Mouse (Mus musculus): ENCODE measurements at regions not wholly inside any gene's neighbourhood (a gene's known extent, or its start where the extent isn't known, plus 50 kb on each side); places are given as distances from the start of the nearest gene placed in this dataset.

- no peak for DNase-seq (ENCODE audit: low read depth, low spot score)
Measured at GRCm38 (mm10) chr9:92856410-92857083, 314.5 kb downstream of the Plod2 start.

GRCm38 (mm10) chr9:92865822-92866221 lies 323.8 kb downstream of the Plod2 start:
- DNase-seq (ENCODE audit: low read depth, low spot score), result no peak

- peak; percentile 18 for DNase-seq (ENCODE audit: low read depth, low spot score)
Measured at GRCm38 (mm10) chr9:92878589-92878988, 336.6 kb downstream of the Plod2 start.

DNA sequence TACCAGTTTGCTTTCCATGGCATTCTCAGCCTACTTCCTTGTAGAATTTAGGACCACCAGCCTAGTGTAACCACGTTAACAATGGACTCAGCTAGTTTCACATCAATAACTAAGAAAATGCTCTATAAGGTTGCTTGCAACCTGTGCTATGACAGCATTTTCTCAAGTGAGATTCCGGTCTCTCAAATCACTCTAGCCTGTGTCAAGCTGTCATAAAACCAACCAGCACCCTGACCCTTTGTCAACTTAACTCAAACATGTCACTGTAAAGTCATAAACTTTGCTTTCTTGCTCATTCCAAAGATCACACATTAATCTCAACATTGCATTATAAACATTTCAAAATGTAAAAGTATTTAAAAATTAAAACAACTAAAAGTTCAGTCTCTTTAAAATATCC lies 337.8 kb downstream of the Plod2 start:
- DNase-seq (ENCODE audit: low read depth, low spot score), result no peak

DNA sequence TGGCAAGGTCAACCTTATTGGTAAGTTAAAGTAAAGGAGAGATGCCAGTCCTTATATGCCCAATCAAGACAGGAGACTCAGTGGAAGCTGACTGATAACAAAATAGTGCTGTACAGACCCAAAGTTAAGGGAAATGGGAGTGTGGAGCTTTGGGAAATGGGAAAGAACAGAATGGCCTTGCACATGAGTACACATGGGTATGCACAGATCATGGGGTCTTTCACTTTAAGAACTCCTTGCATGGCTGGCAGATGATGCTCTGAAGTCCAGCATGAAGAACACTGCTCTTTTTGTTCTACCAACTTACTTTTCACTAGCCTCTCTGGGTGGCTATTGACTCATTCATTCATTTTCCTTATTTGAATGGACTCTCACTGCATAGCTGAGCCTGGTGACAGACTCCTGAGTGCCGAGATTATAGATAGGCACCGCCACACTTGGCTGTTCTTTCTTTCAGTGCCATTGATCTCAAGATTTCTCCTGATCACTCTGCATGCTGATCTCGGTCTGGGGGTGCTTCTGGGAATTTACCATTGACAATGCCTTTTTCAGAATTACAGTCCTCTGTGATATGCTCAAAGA lies 340.3 kb downstream of the Plod2 start:
- no peak for DNase-seq (ENCODE audit: low read depth, low spot score)

GRCm38 (mm10) chr9:92890063-92890462 lies 348.0 kb downstream of the Plod2 start:
- no peak for DNase-seq (ENCODE audit: low read depth, low spot score)

DNA sequence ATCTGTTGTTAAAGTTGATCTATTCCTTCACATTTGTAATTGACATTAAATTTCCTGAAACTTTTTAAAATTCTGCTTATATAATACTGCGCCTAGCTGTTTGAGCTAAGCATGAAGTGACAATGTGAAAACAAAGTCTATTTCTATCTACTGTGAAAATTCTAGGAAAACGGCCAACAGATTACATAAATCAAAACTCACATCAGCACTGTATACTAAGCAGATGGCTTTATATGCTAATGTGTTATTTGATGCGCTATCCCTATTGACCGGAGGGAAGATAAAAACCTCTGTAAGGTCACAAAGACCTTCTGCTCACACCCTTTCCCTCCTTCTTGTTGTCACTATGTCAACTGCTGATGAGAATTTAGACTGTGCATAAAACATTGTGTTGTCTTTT lies 357.7 kb downstream of the Plod2 start:
- DNase-seq (ENCODE audit: low read depth, low spot score), result no peak

- DNase-seq (ENCODE audit: low read depth, low spot score), result no peak
Measured at GRCm38 (mm10) chr9:92907102-92907501, 365.1 kb downstream of the Plod2 start.

GRCm38 (mm10) chr9:92919396-92919795 lies 377.4 kb downstream of the Plod2 start:
- no peak for DNase-seq (ENCODE audit: low read depth, low spot score)

DNA sequence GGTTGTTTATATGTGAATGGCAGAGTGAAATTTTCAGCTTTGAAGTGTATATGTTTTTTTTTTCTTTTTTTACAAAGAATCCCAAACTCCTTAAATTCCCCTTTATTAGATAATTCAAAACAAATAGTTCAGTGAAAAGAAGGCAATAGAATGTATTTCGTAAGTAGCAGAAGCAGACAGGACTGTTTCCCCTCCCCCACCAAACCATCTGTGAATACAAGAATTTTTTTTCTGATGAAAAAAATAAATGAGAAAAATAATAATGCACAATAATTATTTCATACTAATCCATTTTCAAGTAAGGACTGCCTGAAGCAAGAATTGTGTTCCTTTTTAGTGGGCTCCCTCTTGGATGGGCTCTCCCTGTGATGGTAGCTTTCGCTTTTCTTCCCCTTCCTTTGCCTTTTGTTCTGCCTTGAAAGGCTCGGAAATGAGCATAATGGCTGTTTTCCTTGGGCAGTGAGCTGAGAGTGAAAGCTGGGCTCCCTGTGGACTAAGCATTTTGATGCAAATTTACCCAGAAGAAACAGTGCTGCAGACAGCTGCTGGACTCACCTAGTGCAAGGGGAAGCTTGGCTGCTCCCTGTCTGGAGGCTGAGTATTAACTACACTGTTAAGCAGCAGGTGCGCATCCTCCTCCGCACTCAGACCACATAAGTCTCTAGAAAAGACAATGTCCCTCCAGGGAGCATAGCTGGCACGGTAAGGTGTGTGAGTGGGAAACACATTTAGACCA lies 388.4 kb downstream of the Plod2 start:
- no peak for DNase-seq (ENCODE audit: low read depth, low spot score)

- DNase-seq (ENCODE audit: low read depth, low spot score), result no peak
Measured at GRCm38 (mm10) chr9:92937802-92938201, 395.8 kb downstream of the Plod2 start.

DNA sequence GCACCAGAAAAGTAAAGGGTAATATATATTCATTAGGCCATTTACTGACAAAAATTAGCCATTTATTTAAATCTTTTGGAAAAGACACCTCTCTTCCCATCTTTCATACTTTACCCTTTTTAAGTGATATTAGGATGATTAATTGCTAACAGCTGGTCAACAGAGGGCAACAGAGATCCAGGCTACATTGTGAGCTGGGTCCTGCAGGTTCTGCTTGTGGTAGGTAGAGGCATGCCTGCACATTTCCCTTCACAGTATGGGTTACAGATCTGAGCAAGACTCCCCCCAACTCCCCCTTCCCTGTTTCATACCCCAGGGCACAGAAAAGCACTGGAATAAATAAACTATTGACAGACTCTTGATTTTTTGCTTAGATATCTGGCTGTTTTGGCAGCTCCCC lies 408.1 kb downstream of the Plod2 start:
- no peak for DNase-seq (ENCODE audit: low read depth, low spot score)

- DNase-seq (ENCODE audit: low read depth, low spot score), result no peak
Measured at GRCm38 (mm10) chr9:92963275-92963674, 421.3 kb downstream of the Plod2 start.

DNA sequence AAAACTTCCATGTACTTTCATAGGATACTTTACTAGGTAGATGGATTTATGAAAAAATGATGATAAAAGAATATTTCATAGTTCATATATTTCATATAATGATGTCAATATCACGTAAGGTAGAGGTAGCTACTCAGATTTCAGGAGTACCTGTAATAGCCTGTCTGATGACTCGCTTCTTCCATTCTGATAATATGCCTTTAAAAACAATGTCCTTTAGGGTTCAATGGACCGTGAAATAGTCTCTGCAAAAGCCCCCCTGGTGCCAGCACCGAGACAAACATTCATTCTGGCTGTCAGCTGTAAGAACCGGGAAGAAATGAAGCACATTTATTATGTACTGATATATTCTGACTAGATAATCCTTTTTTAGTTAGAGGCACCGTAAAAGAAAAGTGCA lies 449.7 kb downstream of the Plod2 start:
- no peak for DNase-seq (ENCODE audit: low read depth, low spot score)

DNA sequence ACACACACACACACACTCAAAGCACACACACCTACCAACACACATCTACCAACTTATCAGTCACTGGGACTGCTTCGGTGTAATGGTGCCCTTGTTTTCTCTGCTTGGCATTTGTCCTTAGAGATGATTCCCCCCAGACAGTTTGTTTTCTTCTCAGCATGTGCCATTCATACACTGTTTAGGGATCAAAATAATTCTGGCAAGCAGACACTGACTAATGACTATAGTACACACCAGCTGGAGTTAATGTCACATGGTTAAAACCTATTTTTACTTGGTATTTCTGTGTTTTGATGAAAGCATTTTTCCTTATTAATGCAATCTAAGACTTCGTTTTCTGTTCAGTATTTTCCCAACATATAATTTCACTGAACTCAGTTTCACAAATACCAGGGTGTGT lies 454.1 kb downstream of the Plod2 start:
- DNase-seq (ENCODE audit: low read depth, low spot score), result no peak

- no peak for DNase-seq (ENCODE audit: low read depth, low spot score)
Measured at GRCm38 (mm10) chr9:93005182-93005953, 463.3 kb downstream of the Plod2 start.

- DNase-seq (ENCODE audit: low read depth, low spot score), result no peak
Measured at GRCm38 (mm10) chr9:93008511-93009302, 466.7 kb downstream of the Plod2 start.

DNA sequence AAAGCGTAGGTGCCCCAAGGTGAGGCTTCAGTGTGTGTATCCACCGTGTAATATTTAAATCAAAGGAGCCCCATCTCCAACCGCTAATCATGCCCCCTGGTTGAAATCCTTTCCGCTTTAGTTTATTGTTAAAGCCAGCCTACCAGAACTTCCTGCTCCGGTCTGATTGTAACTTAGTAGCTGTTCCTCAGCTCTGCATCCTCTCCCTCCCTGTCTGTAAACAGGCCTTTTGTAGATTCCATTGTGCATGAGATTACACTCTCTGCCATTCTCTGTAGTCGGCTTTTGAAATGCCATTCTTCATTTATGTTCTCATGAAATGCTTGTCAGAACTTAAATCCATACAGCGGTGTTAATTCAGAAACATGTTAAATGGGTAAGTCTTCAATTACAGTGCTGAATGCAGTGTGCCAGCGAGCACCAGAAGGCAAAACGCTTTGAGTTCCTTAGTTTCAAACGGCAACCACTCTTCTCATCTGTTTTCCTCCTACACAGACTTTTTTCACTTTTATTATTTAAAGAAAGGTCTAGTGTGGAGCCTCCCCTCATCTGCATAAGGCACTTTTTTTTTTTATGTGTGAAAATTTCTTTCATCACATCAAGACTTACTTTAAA lies 502.4 kb downstream of the Plod2 start:
- DNase-seq (ENCODE audit: low read depth, low spot score), result no peak

DNA sequence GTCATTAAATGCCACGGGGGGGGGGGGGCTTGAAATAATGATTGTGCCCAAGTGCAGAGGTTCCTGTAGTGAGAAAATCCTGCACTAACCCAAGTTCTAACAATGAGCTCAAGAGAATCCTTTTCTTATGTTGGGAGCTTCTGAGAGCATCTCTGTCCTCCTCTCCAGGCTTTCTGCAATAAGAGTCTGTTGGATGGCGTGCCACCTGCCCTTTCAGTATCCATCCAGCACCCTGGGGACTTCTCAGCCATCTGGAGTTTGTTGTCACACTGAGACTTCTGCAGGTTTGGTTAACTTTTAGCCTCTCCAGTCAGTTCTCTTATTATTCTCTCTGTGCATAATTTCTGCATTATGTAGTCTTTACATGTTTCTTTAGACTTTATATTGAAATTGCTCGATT lies 530.1 kb downstream of the Plod2 start:
- DNase-seq (ENCODE audit: low read depth, low spot score), result no peak

GRCm38 (mm10) chr9:93083114-93083513 lies 541.1 kb downstream of the Plod2 start:
- DNase-seq (ENCODE audit: low read depth, low spot score), result no peak

- DNase-seq (ENCODE audit: low read depth, low spot score), result no peak
Measured at GRCm38 (mm10) chr9:93098008-93098581, 556.1 kb downstream of the Plod2 start.
